Mouse (Mus musculus) heart, embryonic 13.5 days (tissue): ENCODE data around the gene Nabp2. TPM values are rescaled to one million over a fixed set of nuclear protein-coding genes. Genes with fewer than 3 reads are reported as not detected.
A peak's percentile ranks its signal among the peaks of the same experiment; 100 is the strongest.

Experiments
- ATAC-seq: fragments of 200-750 bp; cut with Nextera tagmentation; 2 replicates; pipeline ENCODE4 v1.8.0; 2017; ENCODE audit warnings: moderate TSS enrichment; ENCODE audit not compliant: insufficient number of reproducible peaks, low FRiP score, low TSS enrichment; ENCODE audit errors: extremely low read depth
- H3K27ac ChIP-seq: fragments of 300-500 bp; sonication (generic); replicated peaks from 2 replicates; pipeline ENCODE4 v1.5.1; 2015; ENCODE audit warnings: moderate library complexity, mild to moderate bottlenecking, inconsistent platforms
- H3K27me3 ChIP-seq: fragments of 300-500 bp; sonication (generic); replicated peaks from 2 replicates; pipeline ENCODE4 v1.6.1; 2015; ENCODE audit warnings: mild to moderate bottlenecking, inconsistent platforms
- H3K36me3 ChIP-seq: fragments of 300-500 bp; sonication (generic); 2 replicates; pipeline ENCODE4 v1.6.1; 2015; ENCODE audit warnings: mild to moderate bottlenecking, inconsistent platforms
- H3K4me1 ChIP-seq: fragments of 300-500 bp; sonication (generic); 2 replicates; pipeline ENCODE4 v1.6.1; 2015; ENCODE audit warnings: inconsistent platforms
- H3K4me2 ChIP-seq: fragments of 300-500 bp; sonication (generic); 2 replicates; pipeline ENCODE4 v1.6.1; 2015; ENCODE audit warnings: inconsistent platforms, mild to moderate bottlenecking, moderate library complexity
- H3K4me3 ChIP-seq: fragments of 300-500 bp; sonication (generic); 2 replicates; pipeline ENCODE4 v1.5.1; 2015; ENCODE audit warnings: moderate library complexity, mild to moderate bottlenecking, inconsistent platforms
- H3K9ac ChIP-seq: fragments of 300-500 bp; sonication (generic); 2 replicates; pipeline ENCODE4 v1.6.1; 2015; ENCODE audit warnings: inconsistent platforms, mild to moderate bottlenecking, moderate library complexity
- H3K9me3 ChIP-seq: fragments of 300-500 bp; sonication (generic); 2 replicates; pipeline ENCODE4 v1.6.1; 2016; ENCODE audit warnings: inconsistent platforms
- whole genome bisulfite sequencing: fragments of 180-500 bp; shearing (Covaris S2); methylation state at CpG from one replicate; pipeline ENCODE4 v1.1.7; 2015; ENCODE audit warnings: mixed read lengths; 5-methylcytosine and 5-hydroxymethylcytosine counted together
- polyA plus RNA-seq: library from polyadenylated mRNA; unstranded; fragments of >200 nt; fragmentation: Nextera tagmentation; extraction: Ambion mirVana; gene quantifications from 2 replicates; pipeline ENCODE4 v1.2.1, GENCODE M21; 2015

Gene Nabp2
- polyA plus RNA-seq = 58.0 and 63.9 TPM in 2 replicates

GRCm38 (mm10) chr10:128411211-128412054, at the start of gene Nabp2, which contains the start of gene Rnf41:
Nabp2 (minus strand) TSS chr10:128411492.
Rnf41 (plus strand) TSS chr10:128411657.
- H3K4me2 ChIP-seq = peak within 1 kb of the TSS; percentile 97
- H3K9me3 ChIP-seq = no peaks in the 10 kb centered on the region
- H3K4me1 ChIP-seq = peaks cover 51% of the 10 kb centered on the region
- H3K36me3 ChIP-seq = peaks cover 52% of the 10 kb centered on the region
- H3K27ac ChIP-seq = peak within 1 kb of the TSS; percentile 93
- peak within 1 kb of the TSS; percentile 96 for H3K9ac ChIP-seq
- under 1% methylated on average over 50 of the region's 50 CpGs for WGBS
- H3K27me3 ChIP-seq = no peaks in the 10 kb centered on the region
- peak within 1 kb of the TSS; percentile 93 for H3K4me3 ChIP-seq
- peak; percentile 86 for ATAC-seq

DNA sequence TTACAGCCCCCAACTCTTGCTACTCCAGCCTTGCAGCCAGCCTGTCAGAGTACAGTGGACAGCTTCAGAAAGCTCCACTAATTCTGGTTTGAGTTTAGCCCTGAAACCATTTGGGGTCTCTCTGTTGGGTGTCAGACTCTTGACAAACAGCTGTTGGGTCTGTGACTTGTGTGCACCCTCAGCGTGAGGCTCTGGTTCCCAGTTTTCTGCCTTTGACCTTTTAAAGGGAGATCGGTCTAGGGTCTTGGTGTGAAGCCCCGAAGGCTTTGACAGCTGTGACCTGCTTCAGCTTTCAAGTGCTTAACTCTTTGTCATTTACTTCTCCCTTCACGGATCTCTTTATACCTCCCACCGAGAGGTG, 49.0 kb upstream of the Nabp2 start:
- 7% methylated on average over 5 of the region's 5 CpGs for WGBS

DNA sequence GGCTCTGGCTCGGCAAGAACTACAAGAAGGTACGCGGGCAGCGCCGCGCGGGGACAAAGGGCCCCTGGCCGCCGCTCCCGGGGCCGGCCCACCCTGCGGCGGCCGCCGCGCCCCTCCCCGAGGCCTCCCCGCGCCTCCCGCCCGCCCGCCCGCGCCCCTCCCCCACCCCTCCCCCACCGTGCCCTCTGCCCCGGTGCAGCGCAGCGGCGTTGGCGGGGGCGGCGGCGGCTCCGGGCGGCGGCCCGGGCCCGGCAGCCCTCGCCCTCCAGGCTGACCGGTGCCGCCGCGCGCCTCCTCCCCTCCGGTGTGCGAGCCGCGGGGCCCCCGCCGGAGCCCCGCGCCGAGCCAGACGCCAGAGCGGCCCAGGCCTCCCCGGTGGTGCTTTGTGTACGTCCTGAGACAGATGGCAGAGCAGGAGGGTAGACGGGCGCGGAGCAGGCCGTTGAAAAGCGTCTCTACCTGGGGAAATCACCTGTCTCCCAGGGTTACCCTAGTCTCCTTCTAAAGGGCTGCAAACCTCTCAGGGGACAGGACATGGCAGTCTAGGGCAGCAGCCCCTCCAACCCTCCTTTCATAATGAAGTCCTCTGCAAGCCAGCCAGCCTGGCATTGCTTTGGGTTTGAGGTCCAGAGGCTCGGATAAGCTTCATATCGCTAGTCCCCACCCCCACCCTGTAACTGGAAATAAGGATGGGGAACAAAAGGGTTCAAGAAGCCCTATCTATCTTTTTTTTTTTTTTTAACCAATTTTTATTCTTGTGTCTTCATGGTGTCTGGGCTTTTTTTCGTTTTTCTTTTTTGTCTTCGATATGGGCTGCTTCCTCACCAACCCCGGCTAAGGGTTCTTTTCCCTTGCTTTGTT, 48.3 kb upstream of the Nabp2 start:
- Histone ChIP-seq H3K9me3 (no peaks in the 10 kb centered on the region), H3K4me1 (peaks cover 16% of the 10 kb centered on the region), H3K27ac (peak overlapping the region; percentile 96), H3K9ac (peak overlapping the region; percentile 99), H3K27me3 (peaks cover 4% of the 10 kb centered on the region; the same call in 1 of the 2 replicates), H3K4me3 (peak overlapping the region; percentile 96), H3K4me2 (peak overlapping the region; percentile 81), H3K36me3 (peaks cover 39% of the 10 kb centered on the region)
- ATAC-seq = peak; percentile 70
- WGBS = under 1% methylated on average over 28 of the region's 67 CpGs

More for the DNA sequence above, 49.0 kb upstream of the Nabp2 start:
- Histone ChIP-seq H3K27me3 (peaks cover 4% of the 10 kb centered on the region; the same call in 1 of the 2 replicates), H3K36me3 (peaks cover 45% of the 10 kb centered on the region), H3K4me1 (peaks cover 16% of the 10 kb centered on the region), H3K27ac (peak overlapping the region; percentile 96), H3K4me3 (peak overlapping the region; percentile 96), H3K4me2 (peak overlapping the region; percentile 81), H3K9me3 (no peaks in the 10 kb centered on the region), H3K9ac (peak overlapping the region; percentile 99)
- ATAC-seq = no peak

DNA sequence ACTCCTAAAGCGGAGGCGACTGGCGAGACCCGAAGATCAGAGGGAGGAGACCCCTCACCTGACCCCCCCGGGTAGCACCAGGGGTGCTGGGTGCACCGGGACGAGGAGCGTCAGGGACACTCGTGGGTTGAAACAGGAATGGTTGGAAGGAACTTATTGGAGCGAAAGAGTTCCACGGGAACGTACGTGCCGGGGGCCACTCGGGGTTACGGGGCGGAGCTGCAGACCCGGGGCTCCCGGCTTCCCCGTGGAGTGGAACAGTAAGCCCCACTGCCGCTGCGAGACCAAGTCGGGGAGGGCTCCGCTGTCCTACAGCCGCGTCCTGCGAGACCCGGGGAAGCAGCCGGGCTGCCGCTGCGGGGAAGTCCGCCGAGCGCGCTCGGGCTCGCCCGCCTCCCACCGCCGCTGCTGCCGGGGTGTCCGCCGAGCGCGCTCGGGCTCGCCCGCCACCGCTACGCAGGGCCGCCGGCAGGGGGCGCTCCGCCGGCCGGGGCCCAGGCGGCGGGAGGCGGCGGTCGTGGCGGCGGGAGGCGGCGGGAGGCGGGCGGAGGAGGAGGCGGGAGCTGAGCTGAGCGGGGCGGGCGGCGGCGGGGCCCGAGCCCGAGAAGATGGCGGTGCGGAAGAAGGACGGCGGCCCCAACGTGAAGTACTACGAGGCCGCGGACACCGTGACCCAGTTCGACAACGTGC, 47.6 kb upstream of the Nabp2 start, which contains the start of gene Smarcc2:
TSS of gene Smarcc2 (plus strand) at position 530 of the 690 bp plus-strand sequence.
- Histone ChIP-seq H3K9me3 (no peaks in the 10 kb centered on the region), H3K4me1 (peaks cover 16% of the 10 kb centered on the region), H3K9ac (peak within 1 kb of the TSS; percentile 99), H3K36me3 (peaks cover 31% of the 10 kb centered on the region), H3K4me3 (peak within 1 kb of the TSS; percentile 96), H3K4me2 (peak within 1 kb of the TSS; percentile 81), H3K27me3 (peaks cover 4% of the 10 kb centered on the region; the same call in 1 of the 2 replicates), H3K27ac (peak within 1 kb of the TSS; percentile 96)
- ATAC-seq = peak; percentile 80
- WGBS = under 1% methylated on average over 58 of the region's 86 CpGs

DNA sequence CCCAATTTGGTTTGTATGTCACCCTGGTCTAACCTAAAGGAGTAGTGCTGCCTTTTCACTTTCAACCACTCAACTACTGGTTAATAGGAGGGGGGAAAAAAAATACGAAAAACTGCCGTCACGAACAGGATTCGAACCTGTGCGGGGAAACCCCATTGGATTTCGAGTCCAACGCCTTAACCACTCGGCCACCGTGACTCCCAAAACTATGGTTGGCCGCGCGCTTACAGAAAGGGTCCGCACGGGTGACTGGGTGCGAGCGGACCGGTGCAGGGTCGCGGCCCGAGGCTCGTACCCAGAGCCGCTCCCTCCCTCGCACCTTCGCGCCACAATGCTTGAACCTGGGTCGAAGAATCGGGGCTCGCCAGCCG, 47.0 kb upstream of the Nabp2 start:
- Histone ChIP-seq H3K27ac (peak overlapping the region; percentile 96), H3K9me3 (no peaks in the 10 kb centered on the region), H3K4me3 (peak overlapping the region; percentile 96), H3K4me1 (peaks cover 16% of the 10 kb centered on the region), H3K9ac (peak overlapping the region; percentile 99), H3K36me3 (peaks cover 26% of the 10 kb centered on the region), H3K4me2 (peak overlapping the region; percentile 81), H3K27me3 (peaks cover 4% of the 10 kb centered on the region; the same call in 1 of the 2 replicates)
- under 1% methylated on average over 29 of the region's 29 CpGs for WGBS
- peak; percentile 11; the same call in 1 of the 2 replicates for ATAC-seq

GRCm38 (mm10) chr10:128457676-128458075, 46.4 kb upstream of the Nabp2 start:
- ATAC-seq = no peak
- no peak overlapping the region for H3K27ac ChIP-seq
- peaks cover 19% of the 10 kb centered on the region for H3K36me3 ChIP-seq
- no peak overlapping the region for H3K4me3 ChIP-seq
- WGBS = 84% methylated on average over 6 of the region's 6 CpGs
- H3K4me1 ChIP-seq = peaks cover 16% of the 10 kb centered on the region
- peaks cover 4% of the 10 kb centered on the region; the same call in 1 of the 2 replicates for H3K27me3 ChIP-seq
- H3K9me3 ChIP-seq = no peaks in the 10 kb centered on the region
- H3K9ac ChIP-seq = no peak overlapping the region
- peak overlapping the region; percentile 81 for H3K4me2 ChIP-seq

- 3% methylated on average over 6 of the region's 6 CpGs for WGBS
Measured at GRCm38 (mm10) chr10:128455280-128455679, 44.0 kb upstream of the Nabp2 start.

DNA sequence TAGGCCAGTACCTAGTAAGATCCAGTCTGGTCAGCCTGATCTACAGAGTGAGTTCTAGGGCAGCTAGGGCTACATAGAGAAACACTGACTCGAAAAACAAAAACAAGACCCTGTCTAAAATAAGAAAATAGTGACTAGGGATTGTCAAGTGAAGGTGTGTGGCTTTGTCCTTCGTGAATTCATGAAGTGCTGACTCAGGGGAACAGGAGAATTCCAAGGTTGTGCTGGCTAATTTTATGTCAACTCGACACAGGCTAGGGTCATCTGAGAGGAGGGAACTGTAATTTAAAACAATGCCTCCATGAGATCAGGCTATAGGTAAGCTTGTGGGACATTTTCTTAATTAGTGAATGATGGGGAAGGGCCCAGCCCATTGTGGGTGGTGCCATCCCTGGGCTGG, 43.2 kb upstream of the Nabp2 start:
- no peak overlapping the region for H3K4me2 ChIP-seq
- no peak overlapping the region for H3K4me3 ChIP-seq
- peaks cover 4% of the 10 kb centered on the region; the same call in 1 of the 2 replicates for H3K4me1 ChIP-seq
- H3K36me3 ChIP-seq = no peaks in the 10 kb centered on the region
- ATAC-seq = no peak
- 68% methylated on average over 3 of the region's 3 CpGs for WGBS
- H3K27ac ChIP-seq = no peak overlapping the region
- H3K9me3 ChIP-seq = no peaks in the 10 kb centered on the region
- 0 out of 2 replicates have a peak overlapping the region, but pooled peaks have one; percentile 58 for H3K9ac ChIP-seq
- peaks cover 4% of the 10 kb centered on the region; the same call in 1 of the 2 replicates for H3K27me3 ChIP-seq

More at GRCm38 (mm10) chr10:128455280-128455679, 44.0 kb upstream of the Nabp2 start:
- Histone ChIP-seq H3K4me3 (peak overlapping the region; percentile 24), H3K9ac (peak overlapping the region; percentile 58; the same call in 1 of the 2 replicates), H3K9me3 (no peaks in the 10 kb centered on the region), H3K4me1 (peaks cover 7% of the 10 kb centered on the region), H3K27me3 (peaks cover 4% of the 10 kb centered on the region; the same call in 1 of the 2 replicates), H3K36me3 (no peaks in the 10 kb centered on the region), H3K4me2 (peak overlapping the region; percentile 52), H3K27ac (no peak overlapping the region)
- ATAC-seq = no peak

DNA sequence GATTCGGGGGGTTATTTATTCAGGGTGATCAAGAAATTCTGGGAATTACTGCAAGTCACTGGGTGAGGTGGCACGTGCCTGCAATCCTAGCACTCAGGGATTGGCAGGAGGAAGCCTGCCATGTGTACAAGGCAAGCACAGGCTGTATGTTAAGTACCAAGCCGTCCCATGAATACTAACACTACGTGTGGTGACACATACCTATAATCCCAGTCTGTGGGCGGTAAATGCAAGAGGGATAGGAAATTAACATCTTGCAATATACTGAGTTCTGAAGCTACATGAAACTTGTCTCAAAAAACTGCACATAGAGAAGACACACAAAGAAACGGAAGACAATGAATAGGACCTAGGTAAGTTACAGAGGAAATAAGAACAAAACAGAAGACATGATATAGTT, 39.7 kb upstream of the Nabp2 start:
- Histone ChIP-seq H3K9me3 (no peaks in the 10 kb centered on the region), H3K27ac (no peak overlapping the region), H3K4me3 (no peak overlapping the region), H3K27me3 (no peaks in the 10 kb centered on the region), H3K9ac (no peak overlapping the region), H3K36me3 (no peaks in the 10 kb centered on the region), H3K4me2 (no peak overlapping the region), H3K4me1 (peaks cover 3% of the 10 kb centered on the region; the same call in 1 of the 2 replicates)
- ATAC-seq = no peak
- WGBS = 71% methylated on average over 6 of the region's 6 CpGs

GRCm38 (mm10) chr10:128445407-128445806, 34.1 kb upstream of the Nabp2 start:
- H3K27ac ChIP-seq = no peak overlapping the region
- no peak overlapping the region for H3K4me2 ChIP-seq
- 53% methylated on average over 4 of the region's 4 CpGs for WGBS
- H3K4me3 ChIP-seq = no peak overlapping the region
- H3K9me3 ChIP-seq = no peaks in the 10 kb centered on the region
- no peak overlapping the region for H3K9ac ChIP-seq
- H3K36me3 ChIP-seq = peaks cover 19% of the 10 kb centered on the region
- no peak for ATAC-seq
- H3K27me3 ChIP-seq = no peaks in the 10 kb centered on the region
- no peaks in the 10 kb centered on the region for H3K4me1 ChIP-seq
